Mouse (Mus musculus) G1E (cell line): ENCODE measurements around the gene Lmo7.

Experiments
- CTCF ChIP-seq: IDR thresholded peaks from 2 replicates; pipeline ENCODE4 v1.5.1; 2012; ENCODE audit warnings: low read depth, low read length, inconsistent platforms, mixed read lengths
- GATA1 ChIP-seq: IDR thresholded peaks from 2 replicates; pipeline ENCODE4 v1.6.1; 2012; ENCODE audit warnings: borderline replicate concordance, low read length, inconsistent platforms, mixed read lengths
- POLR2AphosphoS5 ChIP-seq: IDR thresholded peaks from 2 replicates; pipeline ENCODE4 v1.6.1; 2012; ENCODE audit warnings: low read depth, low read length, inconsistent platforms; ENCODE audit not compliant: insufficient replicate concordance
- TAL1 ChIP-seq: conservative IDR thresholded peaks from 2 replicates; pipeline ENCODE4 v1.6.1; 2012; ENCODE audit warnings: low read depth, low read length, inconsistent platforms, mixed read lengths

DNA sequence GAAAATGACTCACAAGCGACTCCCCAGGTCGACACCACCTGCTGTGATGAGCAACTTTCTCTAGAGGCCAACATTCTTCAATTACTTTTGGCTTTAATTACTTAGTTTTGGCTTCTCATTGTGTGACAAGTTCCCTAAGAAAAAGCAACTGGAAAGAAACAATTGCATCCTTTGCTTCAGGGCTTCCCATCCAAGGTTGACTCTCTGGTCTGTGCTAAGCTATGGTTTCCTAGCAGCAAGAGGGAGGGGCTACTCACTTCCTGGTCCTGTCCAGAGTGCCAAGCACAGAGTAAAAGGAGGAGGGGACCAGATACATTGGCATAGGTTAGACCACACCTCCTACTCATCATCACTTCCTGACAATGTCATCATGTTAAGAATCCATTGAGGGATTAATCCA, 69.0 kb downstream of the Lmo7 start:
- TF ChIP-seq CTCF = no peak
- TF ChIP-seq GATA1 = no peak
- no peak for TF ChIP-seq TAL1
- no peak for TF ChIP-seq POLR2AphosphoS5
